Mouse (Mus musculus): ENCODE results near the gene Exosc10. TPM values are rescaled to one million over a fixed set of nuclear protein-coding genes. Genes with fewer than 3 reads are reported as not detected.

Exosc10 gene
- polyA plus RNA-seq, 1 experiment from 2014 or later = 44.5 TPM

DNA sequence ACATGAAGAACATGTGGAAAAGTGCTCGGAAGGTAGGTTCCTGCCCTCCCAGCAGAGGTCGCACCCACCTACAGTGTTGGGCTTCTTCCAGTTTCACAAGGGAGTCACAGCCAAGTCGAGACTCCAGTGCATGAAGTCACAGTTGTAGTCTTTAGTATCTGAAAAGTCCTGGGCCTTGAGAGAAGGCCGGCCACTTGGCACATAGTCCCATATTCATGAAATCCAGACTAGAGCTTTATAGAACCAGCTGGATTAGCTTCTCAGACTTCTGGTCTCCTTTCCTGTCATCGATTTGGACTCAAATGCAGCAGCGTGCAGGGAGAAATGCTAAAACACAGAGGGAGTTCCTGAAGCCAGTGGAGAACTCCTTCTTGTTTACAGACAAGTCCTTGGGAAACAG, 27.5 kb upstream of the Exosc10 start:
- H3K4me1 ChIP-seq (replicated peaks) = no peaks in the 10 kb centered on the region
- H3K36me3 ChIP-seq = peaks cover 79% of the 10 kb centered on the region
- no peak overlapping the region for H3K27ac ChIP-seq
- no peak overlapping the region for H3K4me3 ChIP-seq (replicated peaks)
- H3K27me3 ChIP-seq = no peaks in the 10 kb centered on the region
- WGBS (ENCODE audit: insufficient replicate concordance) = 77% methylated on average over 6 of the region's 6 CpGs
- H3K9me3 ChIP-seq (replicated peaks) = no peaks in the 10 kb centered on the region
- DNase-seq (no peak), ATAC-seq (ENCODE audit: low read depth) (no peak)
- no peak overlapping the region for H3K9ac ChIP-seq
- no peak overlapping the region for H3K4me2 ChIP-seq

DNA sequence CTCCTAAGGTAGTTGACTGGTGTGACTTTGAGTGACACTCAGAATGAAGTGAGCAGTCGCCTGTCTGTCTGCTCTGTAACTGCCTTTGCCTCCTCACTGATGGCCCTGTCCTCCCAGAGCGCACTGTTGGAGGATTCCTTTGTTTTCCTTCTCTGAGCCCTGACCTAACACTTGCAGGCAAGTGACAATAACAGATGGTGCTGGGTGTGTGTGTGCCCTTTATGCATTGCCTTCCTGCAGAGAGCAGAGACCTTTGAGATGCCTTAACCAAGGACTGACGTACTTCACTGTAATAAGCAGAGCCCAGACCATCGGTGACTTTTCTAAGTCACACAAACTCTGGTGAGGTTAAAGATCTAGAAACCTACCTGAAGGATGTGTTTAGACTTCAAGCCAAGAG, 26.9 kb upstream of the Exosc10 start:
- Histone ChIP-seq H3K9me3 (replicated peaks) (no peaks in the 10 kb centered on the region), H3K9ac (no peak overlapping the region), H3K36me3 (peaks cover 79% of the 10 kb centered on the region), H3K4me2 (no peak overlapping the region), H3K27ac (no peak overlapping the region), H3K27me3 (no peaks in the 10 kb centered on the region), H3K4me1 (replicated peaks) (no peaks in the 10 kb centered on the region), H3K4me3 (replicated peaks) (no peak overlapping the region)
- ATAC-seq (ENCODE audit: low read depth) (no peak), DNase-seq (no peak)
- 81% methylated on average over 4 of the region's 4 CpGs for WGBS (ENCODE audit: insufficient replicate concordance)

DNA sequence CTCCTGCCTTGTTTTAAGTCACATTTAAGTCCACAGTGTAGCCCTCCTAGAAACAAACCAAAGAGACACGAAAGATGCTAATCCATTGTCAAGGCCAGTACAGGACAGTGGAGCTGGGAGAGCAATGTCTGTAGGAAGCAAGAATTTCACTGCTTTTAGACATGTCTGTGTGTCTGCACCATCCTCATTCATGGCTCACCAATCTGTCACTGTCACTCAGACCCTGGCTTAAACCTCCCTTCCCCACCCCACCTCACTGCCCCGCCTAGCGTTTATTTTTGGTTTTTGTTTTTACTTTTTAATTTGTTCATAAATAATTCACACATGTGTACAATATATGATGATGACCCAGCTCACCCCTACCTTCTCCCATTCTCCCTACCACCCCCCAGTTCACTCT, 25.7 kb upstream of the Exosc10 start:
- no peak overlapping the region for H3K27ac ChIP-seq
- peaks cover 84% of the 10 kb centered on the region for H3K36me3 ChIP-seq
- H3K27me3 ChIP-seq = no peaks in the 10 kb centered on the region
- WGBS (ENCODE audit: insufficient replicate concordance) = 88% methylated on average over 3 of the region's 3 CpGs
- no peak for DNase-seq
- no peak for ATAC-seq (ENCODE audit: low read depth)
- H3K9me3 ChIP-seq (replicated peaks) = no peaks in the 10 kb centered on the region
- H3K4me3 ChIP-seq (replicated peaks) = no peak overlapping the region
- no peak overlapping the region for H3K4me2 ChIP-seq
- no peaks in the 10 kb centered on the region for H3K4me1 ChIP-seq (replicated peaks)
- no peak overlapping the region for H3K9ac ChIP-seq

DNA sequence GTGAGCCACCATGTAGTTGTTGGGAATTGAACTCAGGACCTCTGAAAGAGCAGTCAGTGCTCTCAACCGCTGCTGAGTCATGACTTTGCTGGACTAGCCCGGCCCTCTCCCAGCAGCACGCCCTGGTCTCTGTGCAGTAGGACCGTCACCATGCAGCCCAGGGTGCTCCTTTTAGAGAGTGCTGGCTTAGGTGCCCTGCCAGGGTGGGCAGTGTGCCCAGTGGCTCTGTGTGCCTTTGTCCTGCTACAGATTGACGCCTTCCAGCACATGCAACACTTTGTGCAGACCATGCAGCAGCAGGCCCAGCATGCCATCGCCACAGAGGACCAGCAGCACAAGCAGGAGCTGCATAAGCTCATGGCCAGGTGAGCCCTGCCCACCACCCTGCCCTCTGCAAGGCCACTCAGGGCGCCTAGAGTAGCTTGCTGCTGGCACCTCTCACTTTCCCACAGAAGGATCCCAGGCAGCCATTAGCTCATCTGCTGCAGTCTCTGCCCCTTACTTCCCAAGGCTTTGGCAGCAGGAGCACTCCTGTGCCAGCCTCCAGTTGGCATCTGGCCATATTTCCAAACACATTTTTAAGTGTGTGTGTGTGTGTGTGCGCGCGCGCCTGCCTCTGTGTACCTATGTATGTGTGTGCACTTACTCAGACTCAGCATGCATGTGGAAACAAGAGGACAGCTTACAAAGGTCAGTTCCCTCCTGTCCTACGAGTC, 24.5 kb upstream of the Exosc10 start:
- H3K36me3 ChIP-seq = peaks cover 89% of the 10 kb centered on the region
- H3K4me1 ChIP-seq (replicated peaks) = no peaks in the 10 kb centered on the region
- H3K4me2 ChIP-seq = no peak overlapping the region
- H3K27ac ChIP-seq = no peak overlapping the region
- DNase-seq (no peak), ATAC-seq (ENCODE audit: low read depth) (no peak)
- H3K9ac ChIP-seq = no peak overlapping the region
- 80% methylated on average over 12 of the region's 12 CpGs for WGBS (ENCODE audit: insufficient replicate concordance)
- no peaks in the 10 kb centered on the region for H3K27me3 ChIP-seq
- H3K9me3 ChIP-seq (replicated peaks) = no peaks in the 10 kb centered on the region
- H3K4me3 ChIP-seq (replicated peaks) = no peak overlapping the region

DNA sequence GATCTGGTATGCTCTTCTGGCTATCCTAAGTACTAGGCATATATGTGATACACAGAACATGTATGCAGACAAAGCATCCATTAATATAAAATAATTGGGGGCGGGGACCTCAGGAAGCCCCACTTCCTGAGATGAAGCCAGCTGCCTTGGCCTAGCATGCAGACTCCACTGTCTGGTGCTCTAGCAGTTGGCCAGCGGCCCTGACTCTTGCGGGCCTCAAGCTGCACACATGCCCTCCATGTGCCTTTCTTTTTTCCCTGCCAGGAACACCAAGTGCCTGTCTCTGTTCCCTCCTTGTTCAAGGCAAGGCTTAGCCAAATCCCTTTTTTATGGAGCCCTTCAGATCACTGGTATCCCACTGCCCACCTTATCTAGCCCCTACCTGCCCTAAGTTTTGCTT, 22.4 kb upstream of the Exosc10 start:
- DNase-seq (no peak), ATAC-seq (ENCODE audit: low read depth) (no peak)
- Histone ChIP-seq H3K27me3 (no peaks in the 10 kb centered on the region), H3K4me1 (replicated peaks) (no peaks in the 10 kb centered on the region), H3K9me3 (replicated peaks) (no peaks in the 10 kb centered on the region), H3K36me3 (peaks cover 97% of the 10 kb centered on the region), H3K4me3 (replicated peaks) (no peak overlapping the region), H3K27ac (no peak overlapping the region), H3K4me2 (no peak overlapping the region), H3K9ac (no peak overlapping the region)
- WGBS (ENCODE audit: insufficient replicate concordance) = 90% methylated on average over 3 of the region's 3 CpGs

DNA sequence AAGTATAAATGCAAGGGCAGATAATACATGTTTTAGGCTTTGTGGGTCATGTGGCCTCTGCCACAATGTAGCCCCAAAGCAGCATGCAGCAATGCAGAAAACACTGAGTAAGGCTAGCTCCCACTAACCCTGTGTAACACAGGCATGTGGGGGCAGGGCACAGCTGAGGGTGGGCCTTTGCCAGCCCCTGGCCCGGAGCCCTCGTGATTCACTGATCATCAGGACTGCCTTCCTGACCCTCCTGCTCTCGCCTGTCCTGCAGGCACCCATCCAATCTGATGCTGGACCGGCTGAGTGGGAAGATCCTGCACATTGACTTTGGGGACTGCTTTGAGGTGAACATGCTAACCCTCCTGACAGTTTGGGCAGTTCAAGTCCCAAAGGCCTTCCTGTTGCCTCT, 9.1 kb upstream of the Exosc10 start:
- no peaks in the 10 kb centered on the region for H3K9me3 ChIP-seq (replicated peaks)
- H3K9ac ChIP-seq = no peak overlapping the region
- no peaks in the 10 kb centered on the region for H3K27me3 ChIP-seq
- peaks cover 91% of the 10 kb centered on the region for H3K36me3 ChIP-seq
- no peak overlapping the region for H3K4me3 ChIP-seq (replicated peaks)
- no peak overlapping the region for H3K4me2 ChIP-seq
- DNase-seq (no peak), ATAC-seq (ENCODE audit: low read depth) (no peak)
- 80% methylated on average over 4 of the region's 4 CpGs for WGBS (ENCODE audit: insufficient replicate concordance)
- H3K27ac ChIP-seq = no peak overlapping the region
- H3K4me1 ChIP-seq (replicated peaks) = no peaks in the 10 kb centered on the region

DNA sequence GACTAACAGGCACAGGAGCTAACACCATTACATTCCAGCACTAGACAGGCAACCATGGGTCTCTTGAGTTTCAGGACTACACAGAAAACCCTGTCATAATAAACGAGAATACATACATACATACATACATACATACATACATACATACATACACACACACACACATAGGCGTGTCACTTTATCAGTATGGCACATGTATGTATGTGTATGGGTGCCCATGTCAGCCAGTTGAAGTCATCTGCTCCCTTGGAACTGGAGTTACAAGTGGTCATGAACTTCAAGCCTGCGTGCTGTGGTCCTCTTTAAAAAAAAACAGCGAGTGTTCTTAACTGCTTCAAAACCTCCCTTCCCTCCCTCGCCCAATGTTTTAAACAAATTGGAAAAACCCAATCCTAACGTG, 463 bp upstream of the Exosc10 start:
- Histone ChIP-seq H3K27ac (peak overlapping the region; percentile 72), H3K4me3 (replicated peaks) (peak overlapping the region; percentile 88), H3K4me1 (replicated peaks) (peaks cover 14% of the 10 kb centered on the region), H3K9me3 (replicated peaks) (no peaks in the 10 kb centered on the region), H3K27me3 (no peaks in the 10 kb centered on the region), H3K9ac (peak overlapping the region; percentile 89), H3K4me2 (peak overlapping the region; percentile 89), H3K36me3 (peaks cover 59% of the 10 kb centered on the region)
- ATAC-seq (ENCODE audit: low read depth) (peak; percentile 29; the same call in 1 of the 2 replicates), DNase-seq (no peak)
- 23% methylated on average over 6 of the region's 6 CpGs for WGBS (ENCODE audit: insufficient replicate concordance)

DNA sequence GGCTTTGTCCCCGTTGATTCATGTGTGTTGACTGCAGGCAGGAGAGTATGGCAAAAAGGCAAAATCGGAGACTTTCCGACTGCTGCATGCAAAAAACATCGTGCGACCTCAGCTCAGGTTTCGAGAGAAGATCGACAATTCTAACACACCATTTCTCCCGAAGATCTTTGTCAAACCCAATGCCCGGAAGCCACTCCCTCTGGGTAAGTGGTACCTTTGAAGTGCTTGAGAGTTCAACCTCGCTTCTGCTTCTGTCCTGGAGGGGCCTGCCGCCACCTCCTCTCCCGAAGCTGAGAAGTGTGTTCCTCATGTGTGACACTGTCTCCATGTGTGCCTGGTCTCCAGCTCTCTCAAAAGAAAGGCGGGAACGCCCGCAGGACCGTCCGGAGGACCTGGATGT, 4.4 kb downstream of the Exosc10 start:
- H3K27ac ChIP-seq = no peak overlapping the region
- no peak for ATAC-seq (ENCODE audit: low read depth)
- H3K36me3 ChIP-seq = peaks cover 78% of the 10 kb centered on the region
- H3K4me1 ChIP-seq (replicated peaks) = peaks cover 12% of the 10 kb centered on the region
- H3K9me3 ChIP-seq (replicated peaks) = no peaks in the 10 kb centered on the region
- no peak overlapping the region for H3K9ac ChIP-seq
- DNase-seq = no peak
- no peak overlapping the region for H3K4me3 ChIP-seq (replicated peaks)
- no peaks in the 10 kb centered on the region for H3K27me3 ChIP-seq
- no peak overlapping the region for H3K4me2 ChIP-seq
- 92% methylated on average over 17 of the region's 17 CpGs for WGBS (ENCODE audit: insufficient replicate concordance)

DNA sequence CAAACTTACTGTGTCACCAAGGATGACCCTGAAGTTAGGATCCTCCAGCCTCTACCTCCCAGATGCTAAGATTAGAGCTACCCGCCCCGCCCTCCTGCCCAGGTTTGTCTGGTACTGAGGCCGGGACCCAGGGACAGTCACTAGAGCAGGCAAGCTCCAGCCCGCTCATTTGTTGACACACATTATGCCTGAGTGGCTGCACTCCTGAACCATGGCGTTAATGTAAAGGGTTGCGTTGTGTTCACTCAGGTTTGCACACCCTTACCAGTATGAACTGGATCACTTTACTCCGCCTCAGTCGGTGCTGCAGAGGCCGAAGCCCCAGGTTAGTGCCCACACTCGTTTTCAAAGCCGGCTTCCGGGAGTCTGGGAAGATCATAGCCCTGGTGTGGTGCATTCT, 5.4 kb downstream of the Exosc10 start:
- WGBS (ENCODE audit: insufficient replicate concordance) = 86% methylated on average over 12 of the region's 12 CpGs
- H3K4me3 ChIP-seq (replicated peaks) = no peak overlapping the region
- peaks cover 9% of the 10 kb centered on the region for H3K4me1 ChIP-seq (replicated peaks)
- no peaks in the 10 kb centered on the region for H3K9me3 ChIP-seq (replicated peaks)
- no peak overlapping the region for H3K9ac ChIP-seq
- no peak overlapping the region for H3K27ac ChIP-seq
- ATAC-seq (ENCODE audit: low read depth) (no peak), DNase-seq (no peak)
- no peak overlapping the region for H3K4me2 ChIP-seq
- peaks cover 87% of the 10 kb centered on the region for H3K36me3 ChIP-seq
- no peaks in the 10 kb centered on the region for H3K27me3 ChIP-seq

DNA sequence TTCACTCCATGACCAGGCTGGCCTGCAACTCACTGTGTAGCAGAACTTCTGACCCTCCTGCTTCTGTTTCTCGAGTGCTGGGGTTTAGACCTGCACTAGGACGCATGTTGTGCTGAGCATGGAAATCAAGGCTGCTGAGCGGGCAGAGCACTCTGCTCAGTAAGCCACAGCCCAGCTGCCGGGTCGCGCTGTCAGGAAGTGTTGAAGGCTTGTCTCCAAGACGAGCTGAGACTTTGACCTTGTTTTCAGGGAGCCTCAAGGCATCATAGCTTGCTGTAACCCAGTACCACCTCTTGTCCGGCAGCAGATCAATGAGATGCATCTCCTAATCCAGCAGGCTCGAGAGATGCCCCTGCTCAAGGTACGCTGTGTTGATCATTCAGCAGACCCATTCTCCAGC, 11.9 kb downstream of the Exosc10 start:
- no peak overlapping the region for H3K4me2 ChIP-seq
- no peak for DNase-seq
- 86% methylated on average over 10 of the region's 10 CpGs for WGBS (ENCODE audit: insufficient replicate concordance)

DNA sequence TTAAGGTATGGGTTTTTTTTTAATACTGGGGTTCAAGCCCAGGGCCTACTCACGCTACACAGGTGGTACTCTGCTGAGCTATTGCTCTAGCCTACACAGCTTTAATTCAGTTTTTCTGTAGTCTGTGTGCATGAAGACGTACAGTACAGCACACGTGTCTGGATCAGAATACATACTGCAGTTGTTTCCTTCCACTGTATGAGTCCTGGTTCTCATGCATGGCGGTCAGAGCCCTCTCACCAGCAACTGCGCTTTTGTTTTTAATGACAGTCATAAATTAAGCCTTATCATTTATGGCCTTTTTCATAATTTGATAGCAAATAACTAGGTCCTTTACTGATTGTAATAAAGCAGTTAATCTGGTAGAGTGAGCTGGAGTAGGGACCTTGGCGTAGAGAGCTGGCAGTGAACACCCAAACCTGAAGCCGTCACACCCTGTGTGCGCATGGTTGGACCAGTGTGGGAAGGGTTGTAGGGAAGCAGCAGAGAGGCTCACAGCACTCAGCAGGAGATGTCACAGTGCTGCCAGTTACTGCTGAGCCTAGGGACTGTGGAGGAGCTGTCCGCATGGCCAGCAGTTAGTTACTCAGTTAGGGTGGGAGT, 12.6 kb downstream of the Exosc10 start:
- Histone ChIP-seq H3K27me3 (no peaks in the 10 kb centered on the region), H3K4me3 (replicated peaks) (no peak overlapping the region), H3K4me2 (no peak overlapping the region), H3K9ac (no peak overlapping the region), H3K4me1 (replicated peaks) (no peaks in the 10 kb centered on the region), H3K27ac (no peak overlapping the region), H3K9me3 (replicated peaks) (no peaks in the 10 kb centered on the region), H3K36me3 (peaks cover 95% of the 10 kb centered on the region)
- no peak for ATAC-seq (ENCODE audit: low read depth)
- DNase-seq = no peak
- WGBS (ENCODE audit: insufficient replicate concordance) = 91% methylated on average over 9 of the region's 9 CpGs

More for the DNA sequence above, 11.9 kb downstream of the Exosc10 start:
- Histone ChIP-seq H3K27me3 (no peaks in the 10 kb centered on the region), H3K36me3 (peaks cover 95% of the 10 kb centered on the region), H3K9ac (no peak overlapping the region), H3K4me1 (replicated peaks) (no peaks in the 10 kb centered on the region), H3K4me3 (replicated peaks) (no peak overlapping the region), H3K9me3 (replicated peaks) (no peaks in the 10 kb centered on the region), H3K27ac (no peak overlapping the region)
- ATAC-seq (ENCODE audit: low read depth) = no peak

DNA sequence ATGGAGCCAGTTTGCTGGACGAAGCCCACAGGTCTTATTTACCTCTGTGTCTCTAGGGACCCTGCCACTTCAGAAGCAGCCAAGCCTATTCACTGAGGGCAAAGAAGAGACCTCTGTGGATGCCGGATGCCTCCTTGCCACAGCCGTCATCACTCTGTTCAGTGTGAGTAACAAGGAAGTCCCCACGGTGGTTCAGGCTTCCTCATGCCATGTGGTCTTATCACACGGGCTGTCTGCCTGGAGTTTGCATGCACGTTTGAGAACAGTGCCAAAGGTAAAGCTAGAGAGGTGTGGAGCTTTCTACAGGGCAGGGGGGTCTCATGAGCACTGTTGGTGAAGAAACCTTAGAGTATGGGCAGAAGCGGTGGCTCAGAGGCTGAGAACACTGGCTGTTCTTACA, 15.0 kb downstream of the Exosc10 start:
- H3K27me3 ChIP-seq = no peaks in the 10 kb centered on the region
- no peak overlapping the region for H3K4me2 ChIP-seq
- WGBS (ENCODE audit: insufficient replicate concordance) = 67% methylated on average over 7 of the region's 7 CpGs
- no peak overlapping the region for H3K27ac ChIP-seq
- ATAC-seq (ENCODE audit: low read depth) (no peak), DNase-seq (no peak)
- H3K4me1 ChIP-seq (replicated peaks) = no peaks in the 10 kb centered on the region
- H3K4me3 ChIP-seq (replicated peaks) = no peak overlapping the region
- no peak overlapping the region for H3K9ac ChIP-seq
- peaks cover 95% of the 10 kb centered on the region for H3K36me3 ChIP-seq
- no peaks in the 10 kb centered on the region for H3K9me3 ChIP-seq (replicated peaks)

All from liver, embryonic 13.5 days (tissue).